Mouse (Mus musculus) yolk sac, embryonic 10.5 days (tissue): ENCODE data around the gene Mlh1.
A peak's percentile ranks its signal among the peaks of the same experiment; 100 is the strongest.

Experiments used
- DNase-seq: peaks from one replicate; pipeline ENCODE4 v3.0.0-alpha.2; 2017; ENCODE audit warnings: low spot score

Gene Mlh1

DNA sequence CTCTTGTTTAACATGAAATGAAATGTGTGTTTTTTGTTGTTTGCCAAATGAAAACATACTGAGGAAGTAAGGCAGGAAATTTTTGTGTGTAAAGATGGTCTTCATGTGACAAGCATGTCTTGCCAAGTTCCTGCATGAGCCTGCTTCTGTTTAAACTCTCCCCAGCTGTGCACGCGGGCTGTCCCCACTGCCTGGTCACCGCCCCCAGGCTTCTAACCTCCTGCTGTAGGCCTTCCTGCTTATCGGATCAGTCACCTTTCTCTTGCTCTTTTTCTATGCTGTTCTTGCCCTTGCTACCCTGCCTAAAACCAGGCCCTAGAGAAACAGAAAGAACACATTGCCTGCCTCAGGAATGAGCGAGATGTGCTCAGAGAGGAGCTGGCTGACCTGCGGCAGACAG, 58.1 kb downstream of the Mlh1 start:
- DNase-seq, result no peak

DNA sequence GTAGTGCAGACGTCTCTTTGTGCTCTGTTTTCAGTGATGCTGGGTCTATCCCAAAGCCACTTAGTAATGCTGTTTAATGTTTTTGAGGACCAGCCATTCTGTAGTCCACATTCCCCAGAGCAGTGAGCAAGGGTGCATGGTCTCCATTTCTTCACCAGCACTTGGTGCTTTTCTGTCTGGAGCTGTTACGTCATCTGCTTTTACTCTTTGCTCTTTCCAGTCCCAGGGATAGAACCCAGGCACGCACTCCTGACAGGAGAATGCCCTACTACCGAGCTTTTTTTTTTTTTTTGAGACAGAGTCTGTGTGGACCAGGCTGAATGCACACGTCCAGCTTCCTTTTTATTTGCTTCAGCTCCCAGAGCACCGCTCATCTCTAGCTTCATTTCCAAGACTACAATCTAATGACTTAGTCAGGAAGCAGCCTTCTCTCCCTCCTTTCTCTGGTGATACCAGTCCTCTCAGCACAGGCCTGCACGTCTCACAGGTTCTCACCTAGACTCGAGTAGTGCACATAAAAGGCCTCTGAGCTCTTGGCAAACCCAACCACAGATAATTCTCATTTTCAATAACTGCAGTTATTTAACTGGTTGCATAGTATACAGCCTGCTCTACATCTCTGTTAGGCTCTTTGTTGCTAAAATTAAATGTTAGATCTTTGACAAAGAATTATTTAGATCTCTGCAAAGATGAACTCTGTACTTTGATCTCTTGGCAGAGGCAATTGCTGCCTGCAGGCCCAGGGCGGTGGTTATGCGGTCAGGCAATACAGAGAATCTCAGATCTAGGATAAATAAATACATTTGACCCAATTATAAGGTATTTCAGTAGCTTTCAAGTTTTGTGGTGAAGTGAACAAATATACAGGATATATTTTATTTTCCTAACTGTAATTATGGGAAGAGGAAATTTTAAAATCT, 60.2 kb downstream of the Mlh1 start:
- peak; percentile 19 for DNase-seq

DNA sequence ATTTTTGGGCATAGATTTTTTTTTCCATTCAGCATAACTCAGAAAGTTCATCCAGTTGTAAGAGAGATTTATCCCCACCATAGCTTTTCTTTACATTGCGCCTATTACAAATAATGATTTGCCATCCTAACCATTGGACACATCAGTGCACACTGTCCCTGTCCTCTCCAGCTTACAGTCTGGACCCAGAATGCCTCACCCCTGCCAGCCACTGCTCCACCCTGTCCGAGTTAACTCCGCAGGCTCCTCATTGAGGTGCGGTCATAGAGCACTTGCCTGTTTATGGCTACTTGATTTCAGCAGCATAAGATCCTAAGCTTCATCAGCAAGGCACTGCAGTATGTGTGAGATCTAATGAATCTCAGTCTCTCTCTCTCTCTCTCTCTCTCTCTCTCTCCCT, 61.2 kb downstream of the Mlh1 start:
- no peak for DNase-seq

DNA sequence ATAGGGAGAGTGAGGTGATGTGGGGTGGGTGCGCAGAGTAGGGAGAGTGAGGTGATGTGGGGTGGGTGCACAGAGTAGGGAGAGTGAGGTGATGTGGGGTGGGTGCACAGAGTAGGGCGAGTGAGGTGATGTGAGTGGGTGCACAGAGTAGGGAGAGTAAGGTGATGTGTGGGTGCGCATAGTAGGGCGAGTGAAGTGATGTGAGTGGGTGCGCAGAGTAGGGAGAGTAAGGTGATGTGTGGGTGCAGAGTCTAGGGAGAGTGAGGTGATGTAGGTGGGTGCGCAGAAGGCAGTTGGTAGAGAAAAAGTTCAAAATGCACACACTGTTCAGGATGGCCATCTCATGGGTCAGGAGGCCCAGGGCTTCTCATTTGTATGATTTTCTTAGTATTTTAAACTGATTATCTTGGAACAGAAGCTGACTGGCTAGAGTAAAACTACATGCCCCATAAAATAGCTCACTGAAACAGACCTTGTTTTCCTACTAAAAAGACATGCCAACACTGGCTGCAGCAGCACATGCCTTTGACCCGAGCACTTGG, 62.4 kb downstream of the Mlh1 start:
- no peak for DNase-seq

DNA sequence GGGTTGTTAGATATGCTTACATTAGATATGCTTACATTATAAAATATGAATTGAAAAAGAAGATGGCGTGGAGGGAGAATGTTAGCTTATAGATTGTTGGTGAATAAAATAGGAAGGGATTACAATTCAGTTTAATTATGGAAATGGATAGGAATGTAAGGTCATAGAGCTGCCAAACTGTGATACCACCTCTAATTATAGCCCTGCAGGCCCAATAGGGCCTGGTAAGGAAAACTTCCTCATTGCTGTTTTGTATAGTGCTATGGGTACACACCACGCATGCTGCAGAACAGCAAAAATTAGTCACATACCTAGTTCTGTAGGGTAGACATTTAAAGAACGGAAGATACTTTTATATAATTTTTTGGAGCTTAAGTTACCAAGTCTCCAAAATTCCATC, 63.4 kb downstream of the Mlh1 start:
- DNase-seq, result no peak

DNA sequence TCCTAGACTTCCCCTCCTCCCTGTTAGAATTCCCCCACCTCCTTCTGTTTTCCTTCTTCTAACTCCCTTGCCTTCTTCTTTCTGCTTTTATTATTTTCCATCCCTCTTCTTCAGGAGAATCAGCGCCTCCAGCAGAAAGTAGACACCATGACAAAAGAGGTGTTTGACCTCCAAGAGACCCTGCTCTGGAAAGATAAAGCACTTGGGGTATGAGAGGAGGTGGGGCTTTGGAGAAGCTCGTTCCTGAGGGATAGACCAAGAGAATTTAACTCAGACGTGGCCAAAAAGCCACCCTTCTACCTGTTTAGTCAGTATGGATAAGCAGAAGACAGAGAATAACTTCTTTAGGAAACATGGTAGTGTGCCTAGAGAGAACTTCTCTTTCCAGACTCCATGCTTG, 63.9 kb downstream of the Mlh1 start:
- DNase-seq, result no peak

DNA sequence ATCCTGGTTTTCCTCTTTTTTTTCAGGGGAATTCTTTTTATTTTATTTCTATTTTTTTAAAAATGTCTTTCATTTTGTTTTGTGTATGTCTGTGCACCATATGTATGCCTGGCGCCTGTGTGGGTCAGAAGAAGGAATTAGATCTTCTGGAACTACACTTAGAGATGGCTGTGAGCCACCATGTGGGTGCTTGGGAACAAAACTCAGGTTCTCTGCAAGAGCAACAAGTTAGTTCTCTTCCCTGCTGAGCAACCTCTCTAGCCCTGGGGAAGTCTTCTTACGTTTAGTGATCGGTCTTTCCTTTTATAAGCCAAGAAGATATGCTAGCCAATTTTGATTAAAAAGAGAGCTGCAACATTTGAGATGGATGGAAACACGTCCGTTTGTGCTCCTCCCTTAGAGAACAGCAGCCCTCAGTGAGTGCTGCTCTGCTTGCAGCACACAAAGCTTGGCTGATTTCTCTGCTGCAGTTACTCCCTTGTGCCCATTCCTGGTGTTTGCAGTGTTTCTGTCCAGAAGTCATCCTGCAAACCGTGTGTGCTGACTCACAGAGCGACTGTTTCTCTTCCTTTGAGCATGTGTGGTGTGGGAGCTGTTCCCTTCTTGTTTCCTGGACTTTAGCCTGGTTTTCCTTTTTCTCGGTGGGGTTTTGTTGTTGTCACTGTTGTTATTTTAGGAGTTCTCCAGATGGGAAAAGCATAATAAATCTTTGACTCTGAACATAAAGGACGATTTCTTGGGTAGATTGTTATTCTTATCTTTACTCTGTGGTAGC, 66.8 kb downstream of the Mlh1 start:
- DNase-seq, result peak; percentile 40

DNA sequence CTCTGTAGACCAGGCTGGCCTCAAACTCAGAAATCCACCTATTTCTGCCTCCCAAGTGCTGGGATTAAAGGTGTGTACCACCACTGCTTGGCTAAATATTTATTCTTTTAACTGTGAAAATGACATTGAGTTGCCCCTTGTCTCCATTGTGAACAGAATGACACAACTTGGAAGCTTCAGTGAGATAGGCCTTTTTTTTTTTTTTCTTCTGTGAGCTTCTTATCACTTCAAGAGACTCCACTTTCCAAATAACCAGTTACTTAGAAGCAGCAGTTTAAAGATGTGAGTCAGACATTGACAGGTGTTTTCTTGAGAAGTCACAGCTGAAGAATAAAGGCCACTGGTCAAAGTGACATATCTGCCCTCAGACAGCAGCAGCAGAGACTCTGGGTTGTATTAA, 71.4 kb downstream of the Mlh1 start:
- no peak for DNase-seq

DNA sequence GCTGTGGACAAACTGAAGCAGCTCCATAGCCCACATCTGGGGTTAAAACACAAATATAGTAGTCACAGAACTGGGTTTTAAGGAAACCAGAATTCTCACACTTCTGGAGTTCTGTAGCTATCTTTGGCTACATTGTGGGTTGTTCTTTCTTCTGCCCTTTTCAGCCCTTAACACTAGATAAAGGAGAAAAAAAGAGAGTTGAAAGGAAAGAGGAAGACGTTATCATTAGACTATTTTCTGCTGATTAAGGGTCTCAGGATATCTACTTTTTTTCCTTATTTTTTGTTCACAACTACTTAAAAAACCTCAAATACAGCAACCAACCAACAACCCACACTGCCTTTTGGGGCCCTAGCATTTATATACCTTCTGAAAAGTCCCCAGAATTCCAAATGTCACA, 73.3 kb downstream of the Mlh1 start:
- no peak for DNase-seq

DNA sequence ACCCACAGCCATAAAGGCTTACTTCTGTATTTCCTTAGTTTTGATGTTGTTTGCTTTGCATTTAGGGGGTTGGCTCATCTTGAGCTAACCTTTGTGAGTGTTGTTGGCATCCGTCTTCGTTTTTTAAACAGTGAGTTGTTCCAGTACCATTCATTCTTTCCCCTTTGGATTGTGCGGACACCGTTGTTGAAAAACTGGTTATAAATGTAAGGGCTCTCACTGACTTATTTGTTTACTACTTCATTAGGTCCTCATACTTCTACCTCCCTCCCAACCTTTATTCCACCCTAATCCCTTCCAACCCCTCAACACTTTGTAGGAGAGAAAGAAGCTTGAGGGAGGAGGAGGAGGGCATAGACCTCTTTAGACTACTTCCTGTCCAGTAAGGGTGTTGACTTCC, 73.9 kb downstream of the Mlh1 start:
- DNase-seq, result no peak

DNA sequence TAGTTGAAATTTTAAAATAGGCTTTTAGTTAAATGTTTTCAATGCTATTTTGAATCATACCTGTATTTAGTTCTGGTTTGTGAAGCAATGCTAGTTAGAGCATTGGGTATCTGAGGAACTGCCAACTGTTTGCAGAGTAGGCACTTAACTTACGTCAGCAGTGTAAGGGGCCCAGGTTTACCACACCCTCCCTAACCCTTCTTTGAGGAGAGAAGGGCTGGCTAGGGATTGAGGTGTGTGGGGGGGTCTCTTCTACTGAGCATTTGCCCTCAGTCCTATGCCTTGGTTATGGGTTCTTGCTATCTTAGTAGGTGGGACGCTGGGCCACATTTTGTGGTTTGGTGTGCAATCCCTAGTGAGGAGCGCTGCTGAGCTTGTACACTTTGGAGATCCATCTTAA, 74.5 kb downstream of the Mlh1 start:
- no peak for DNase-seq

DNA sequence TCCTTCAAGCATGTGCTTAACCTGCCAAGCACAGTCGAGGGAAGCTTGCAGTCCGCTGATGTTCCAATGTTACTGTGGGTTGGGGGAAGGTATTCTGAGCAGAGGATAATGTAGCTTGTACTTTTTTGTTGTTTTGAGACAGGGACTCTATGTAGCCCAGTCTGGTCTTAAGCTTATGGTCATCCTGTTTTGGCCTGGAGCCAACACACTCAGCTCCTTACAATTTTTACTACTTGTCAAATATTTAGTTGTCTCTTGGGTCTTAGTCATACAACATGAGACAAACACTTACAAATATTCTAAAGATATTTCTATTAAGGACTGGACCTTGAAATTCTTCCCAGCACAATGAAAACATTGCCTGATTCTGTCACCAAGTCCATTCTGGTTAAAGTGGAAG, 78.4 kb downstream of the Mlh1 start:
- no peak for DNase-seq

DNA sequence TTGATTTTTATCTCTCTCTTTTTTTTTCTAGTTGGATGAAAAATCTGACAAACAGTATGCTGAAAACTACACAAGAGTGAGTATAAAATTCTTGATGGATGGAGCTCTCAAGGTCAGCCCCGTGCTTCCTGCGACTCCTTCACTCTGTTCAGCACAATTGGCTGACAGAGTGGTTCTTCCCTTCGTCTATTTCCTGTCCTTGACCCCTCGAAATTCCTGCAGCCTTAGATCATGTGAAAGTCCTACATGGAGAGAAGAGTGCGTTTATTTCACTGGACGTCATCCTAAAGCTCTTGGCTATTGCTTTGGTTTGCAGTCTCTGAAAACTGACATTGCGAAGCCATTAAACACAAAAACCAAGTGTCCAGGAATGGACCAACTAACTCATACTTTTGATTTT, 82.9 kb downstream of the Mlh1 start:
- DNase-seq, result no peak

DNA sequence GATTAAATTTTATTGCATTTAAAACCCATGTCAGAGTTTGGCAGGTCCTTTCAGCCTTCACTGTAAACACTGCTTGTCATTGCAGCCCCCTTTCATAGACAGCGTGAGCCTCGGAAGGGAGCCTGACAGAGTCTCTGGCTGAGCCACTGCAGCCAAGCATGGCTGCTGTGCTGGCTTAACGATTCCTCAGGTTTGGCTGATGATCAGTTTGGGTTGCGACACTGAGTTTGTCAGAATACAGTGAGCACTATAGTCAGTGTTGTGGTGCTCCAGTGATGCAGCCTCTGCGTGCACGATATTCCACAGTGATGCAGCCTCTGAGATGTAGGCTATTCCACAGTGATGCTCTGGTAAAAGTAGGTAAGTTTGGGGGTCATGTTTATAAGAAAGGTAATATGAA, 84.7 kb downstream of the Mlh1 start:
- DNase-seq, result no peak

DNA sequence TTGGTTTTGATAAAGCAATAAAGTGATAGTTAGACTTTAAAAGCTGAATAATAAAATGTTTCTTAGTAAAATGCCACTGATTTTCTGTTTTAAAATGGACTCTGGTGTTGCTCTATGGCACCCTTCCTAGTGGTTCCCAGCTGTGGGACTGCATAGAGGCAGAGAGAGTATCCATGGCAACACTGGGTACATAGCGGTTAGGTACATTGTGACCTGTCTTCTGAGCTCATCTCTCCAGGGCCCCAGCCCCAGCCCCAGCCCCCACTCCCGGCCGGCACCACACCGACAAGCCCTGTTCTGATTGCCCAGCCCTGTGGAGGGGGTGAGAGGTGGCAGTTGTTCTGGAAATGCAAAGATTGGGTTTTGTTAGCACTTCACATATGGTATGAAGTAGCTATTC, 86.7 kb downstream of the Mlh1 start:
- no peak for DNase-seq

DNA sequence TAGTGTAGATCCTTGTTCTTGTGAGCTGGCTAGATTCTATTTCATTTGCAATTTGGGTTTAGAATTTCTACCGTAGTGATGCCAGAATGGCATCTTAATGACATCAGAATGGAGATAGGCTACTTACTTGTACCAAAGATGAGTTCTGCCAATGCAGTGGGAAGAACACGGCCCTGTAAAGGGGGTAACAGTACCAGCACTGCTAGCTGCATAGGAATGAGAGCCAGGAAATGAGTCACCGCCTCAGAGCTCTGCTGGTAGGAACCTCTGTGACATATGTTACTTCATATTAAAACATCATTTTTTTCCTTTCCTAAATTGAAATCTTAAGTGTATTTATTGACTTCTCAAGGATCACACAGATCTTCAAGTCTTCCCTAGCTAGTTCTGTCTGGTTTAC, 89.4 kb downstream of the Mlh1 start:
- no peak for DNase-seq

DNA sequence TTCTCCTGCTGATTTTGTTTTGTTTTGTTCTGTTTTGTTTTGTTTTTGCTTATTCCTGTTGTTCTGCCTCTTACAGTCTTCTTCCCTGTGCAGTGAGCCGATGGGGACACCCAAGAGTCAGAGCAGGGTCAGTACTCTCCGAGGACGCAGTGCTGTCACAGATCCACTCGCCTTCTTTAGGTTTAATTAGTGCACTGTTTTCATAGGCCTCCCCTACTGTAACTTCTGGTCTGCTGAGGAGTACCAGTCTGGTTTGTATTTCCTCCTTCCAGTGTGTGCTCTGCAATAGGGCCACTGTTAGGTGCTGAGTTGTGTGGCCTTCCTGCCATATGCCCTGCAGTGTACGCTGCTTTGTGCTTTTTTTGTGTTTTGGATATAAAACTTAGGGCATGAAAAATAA, 92.6 kb downstream of the Mlh1 start:
- DNase-seq, result no peak
